In the genomic region with DNA sequence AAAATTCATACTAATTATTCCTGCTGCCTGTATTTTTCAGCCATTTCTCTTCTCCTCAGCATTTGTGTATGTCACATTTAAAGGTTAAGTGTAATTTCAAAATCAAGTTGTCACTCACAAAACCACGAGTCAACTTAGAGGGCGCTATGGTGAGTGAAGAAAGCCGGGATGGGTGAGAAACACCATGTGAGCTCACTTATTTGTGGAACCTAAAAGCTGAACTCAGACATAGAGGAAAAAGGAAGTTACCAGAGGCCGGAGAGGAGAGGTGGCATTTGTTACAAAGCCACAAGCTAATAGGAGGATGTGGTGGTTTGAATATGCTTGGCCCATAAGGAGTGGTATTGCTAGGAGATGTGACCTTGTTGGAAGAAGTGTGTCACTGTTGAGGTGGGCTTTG, we compare ENCODE assay signal across 25 mouse cellular contexts. TPM values are rescaled to one million over a fixed set of nuclear protein-coding genes. Genes with fewer than 3 reads are reported as not detected.
DNase-seq lines count a peak whose midpoint lies in the region; ATAC-seq lines count a peak whose summit lies in the region.
"Had no signal": no experiment of that assay in that cellular context is flagged by ENCODE, and none has a peak within 500 bp of the region (broad histone marks: within the 10 kb centered on the region; RNA-seq: fewer than 3 reads in every experiment).

No protein-coding gene starts in this region.

- H3K27ac ChIP-seq in forebrain, embryonic 15.5 days (replicated peaks), result no peak overlapping the region
- H3K27ac ChIP-seq: embryonic facial prominence, embryonic 13.5 days; embryonic facial prominence, embryonic 15.5 days; forebrain, embryonic 10.5 days; forebrain, embryonic 12.5 days had no signal

- no peaks in the 10 kb centered on the region for H3K4me1 ChIP-seq in forebrain, embryonic 15.5 days
- H3K4me1 ChIP-seq: embryonic facial prominence, embryonic 13.5 days; embryonic facial prominence, embryonic 15.5 days; forebrain, embryonic 10.5 days; forebrain, embryonic 12.5 days had no signal

- H3K36me3 ChIP-seq in forebrain, embryonic 15.5 days, result no peaks in the 10 kb centered on the region
- H3K36me3 ChIP-seq: embryonic facial prominence, embryonic 13.5 days; embryonic facial prominence, embryonic 15.5 days; forebrain, embryonic 10.5 days; forebrain, embryonic 12.5 days had no signal

- no peak overlapping the region for H3K9ac ChIP-seq in forebrain, embryonic 15.5 days (replicated peaks)
- H3K9ac ChIP-seq: embryonic facial prominence, embryonic 13.5 days; embryonic facial prominence, embryonic 15.5 days; forebrain, embryonic 12.5 days; forebrain, postnatal 0 days had no signal

- no peak overlapping the region for H3K4me3 ChIP-seq in forebrain, embryonic 15.5 days
- H3K4me3 ChIP-seq: embryonic facial prominence, embryonic 13.5 days; embryonic facial prominence, embryonic 15.5 days; erythroblast, embryonic 14.5 days; forebrain, embryonic 10.5 days; forebrain, embryonic 12.5 days had no signal

- ATAC-seq in granulocyte monocyte progenitor cell, adult 5-6 weeks (replicated peaks; ENCODE audit: poor library complexity, severe bottlenecking), result peak; percentile 56
- peak; percentile 23; the same call in 1 of the 2 replicates for ATAC-seq in megakaryocyte progenitor cell, adult 5-6 weeks (replicated peaks; ENCODE audit: poor library complexity)
- ATAC-seq in neutrophil, adult 5-6 weeks (ENCODE audit: extremely low read depth, insufficient number of reproducible peaks, low FRiP score, poor library complexity, severe bottlenecking), result peak; percentile 51; the same call in 1 of the 2 replicates
- ATAC-seq in forebrain, embryonic 15.5 days (replicated peaks), result no peak
- ATAC-seq: activated CD4-positive, CD25-positive, alpha-beta regulatory T cell, adult 4 months; forebrain, embryonic 14.5 days; forebrain, postnatal 0 days; Patski had no signal

- no peak overlapping the region for H3K4me2 ChIP-seq in forebrain, embryonic 15.5 days (replicated peaks)
- H3K4me2 ChIP-seq: embryonic facial prominence, embryonic 13.5 days; embryonic facial prominence, embryonic 15.5 days; forebrain, embryonic 12.5 days had no signal

- H3K27me3 ChIP-seq in forebrain, embryonic 15.5 days, result no peaks in the 10 kb centered on the region
- H3K27me3 ChIP-seq: embryonic facial prominence, embryonic 13.5 days; embryonic facial prominence, embryonic 15.5 days; forebrain, embryonic 12.5 days; Patski had no signal

- WGBS in forebrain, embryonic 15.5 days, result 76% methylated on average over 4 of the region's 4 CpGs

- H3K9me3 ChIP-seq in forebrain, embryonic 15.5 days, result no peaks in the 10 kb centered on the region
- H3K9me3 ChIP-seq: embryonic facial prominence, embryonic 13.5 days; embryonic facial prominence, embryonic 15.5 days; forebrain, embryonic 10.5 days; forebrain, embryonic 12.5 days had no signal

- DNase-seq in 416B (ENCODE audit: low read depth), result peak; percentile 62
- DNase-seq in right cerebral cortex, adult 18-20 months, result no peak
- DNase-seq in cerebellum, adult 11 months, result no peak
- DNase-seq: adrenal gland, adult 8-10 months; adrenal gland, postnatal 14 days; adrenal gland, postnatal 36 days; cerebellum, adult 18-20 months; cerebellum, adult 8-10 months; cerebellum, adult 9-11 months; cerebellum, postnatal 14 days; cerebellum, postnatal 36 days; embryo, embryonic 11 days; forebrain, postnatal 0 days had no signal

RNA-seq across cellular contexts. Expression of gene Rbks, which starts 17.2 kb away (rescaled TPM):
- total RNA-seq in granulocyte monocyte progenitor cell, adult 5-6 weeks (2014; fragmentation: Nextera tagmentation), result 22.9 and 33.9 TPM in 2 replicates
- 22.4 and 28.9 TPM in 2 replicates for total RNA-seq in granulocyte monocyte progenitor cell, adult 5-6 weeks (2017)
- 25.8 and 34.6 TPM in 2 replicates for total RNA-seq in megakaryocyte progenitor cell, adult 5-6 weeks (2015)
- total RNA-seq in megakaryocyte progenitor cell, adult 5-6 weeks (2017), result 17.7 and 29.3 TPM in 2 replicates
- total RNA-seq in neutrophil, adult 5-6 weeks (2017), result 3.6 and 7.2 TPM in 2 replicates
- 1.4 and 2.4 TPM in 2 replicates for polyA plus RNA-seq in forebrain, embryonic 15.5 days (2015; fragmentation: Nextera tagmentation; extraction: Ambion mirVana)

RNA-seq across cellular contexts. Expression of gene Babam2, which starts 17.3 kb away (rescaled TPM):
- 81.3 and 123 TPM in 2 replicates for total RNA-seq in granulocyte monocyte progenitor cell, adult 5-6 weeks (2014; fragmentation: Nextera tagmentation)
- total RNA-seq in granulocyte monocyte progenitor cell, adult 5-6 weeks (2017), result 47.7 and 63.9 TPM in 2 replicates
- total RNA-seq in megakaryocyte progenitor cell, adult 5-6 weeks (2015), result 101 and 117 TPM in 2 replicates
- 37.7 and 44.2 TPM in 2 replicates for total RNA-seq in megakaryocyte progenitor cell, adult 5-6 weeks (2017)
- 43.1 and 51.3 TPM in 2 replicates for total RNA-seq in neutrophil, adult 5-6 weeks (2017)
- 46.9 and 55.1 TPM in 2 replicates for polyA plus RNA-seq in forebrain, embryonic 15.5 days (2015; fragmentation: Nextera tagmentation; extraction: Ambion mirVana)
